Mouse (Mus musculus) intestine, postnatal 0 days (tissue): Measurements from ENCODE around the gene Chst3. TPM values are rescaled to one million over a fixed set of nuclear protein-coding genes. Genes with fewer than 3 reads are reported as not detected.
"Not testable (repeated sequence)": the region's sequence is repeated elsewhere in the genome, so short reads cannot be mapped to it uniquely, and the experiment has no call there.

Experiments
- ATAC-seq: fragments of 200-750 bp; cut with Nextera tagmentation; 2 replicates; pipeline ENCODE4 v1.8.0; 2017; ENCODE audit warnings: mild to moderate bottlenecking, moderate TSS enrichment, moderate library complexity
- H3K27ac ChIP-seq: fragments of 300-500 bp; sonication (generic); 2 replicates; pipeline ENCODE4 v1.5.1; 2014; ENCODE audit warnings: mild to moderate bottlenecking, low read depth, low read length, moderate library complexity
- H3K27me3 ChIP-seq: fragments of 300-500 bp; sonication (generic); replicated peaks from 2 replicates; pipeline ENCODE4 v1.6.1; 2014; ENCODE audit warnings: low read length, mixed read lengths; ENCODE audit not compliant: control insufficient read depth, insufficient read depth
- H3K36me3 ChIP-seq: fragments of 300-500 bp; sonication (generic); 2 replicates; pipeline ENCODE4 v1.6.1; 2014; ENCODE audit warnings: mild to moderate bottlenecking, moderate library complexity; ENCODE audit not compliant: control insufficient read depth, insufficient read depth
- H3K4me1 ChIP-seq: fragments of 300-500 bp; sonication (generic); replicated peaks from 2 replicates; pipeline ENCODE4 v1.6.1; 2014; ENCODE audit warnings: antibody characterized with exemption, low read length, mixed read lengths; ENCODE audit not compliant: control insufficient read depth, insufficient read depth
- H3K4me2 ChIP-seq: fragments of 300-500 bp; sonication (generic); replicated peaks from 2 replicates; pipeline ENCODE4 v1.6.1; 2014; ENCODE audit warnings: low read depth, mild to moderate bottlenecking, moderate library complexity
- H3K4me3 ChIP-seq: fragments of 300-500 bp; sonication (generic); 2 replicates; pipeline ENCODE4 v1.5.1; 2014; ENCODE audit warnings: low read depth, low read length
- H3K9ac ChIP-seq: fragments of 300-500 bp; sonication (generic); 2 replicates; pipeline ENCODE4 v1.6.1; 2014; ENCODE audit warnings: mild to moderate bottlenecking, low read depth, low read length
- H3K9me3 ChIP-seq: fragments of 300-500 bp; sonication (generic); 2 replicates; pipeline ENCODE4 v1.6.1; 2016; ENCODE audit warnings: mixed run types; ENCODE audit not compliant: control insufficient read depth
- CTCF ChIP-seq: sonication (generic); IDR thresholded peaks from 2 replicates; pipeline ENCODE4 v1.5.1; 2016; ENCODE audit warnings: low read depth, mild to moderate bottlenecking, control low read depth, antibody characterized with exemption, moderate library complexity
- WGBS: fragments of 180-500 bp; shearing (Covaris S2); extraction: QIAGEN DNeasy Blood & Tissue Kit; methylation state at CpG from one replicate; pipeline ENCODE4 v1.1.7; 2014; 5-methylcytosine and 5-hydroxymethylcytosine counted together
- polyA plus RNA-seq: library from polyadenylated mRNA; unstranded; fragments of >200 nt; fragmentation: Nextera tagmentation; extraction: Ambion mirVana; gene quantifications from 2 replicates; pipeline ENCODE4 v1.2.1, GENCODE M21; 2015

Chst3 gene
- polyA plus RNA-seq, 1 experiment from 2014 or later, result 0.27 TPM

- no peak for ATAC-seq
- H3K4me2 ChIP-seq, result no peak overlapping the region
- no peak overlapping the region for H3K9ac ChIP-seq
- H3K4me3 ChIP-seq, result no peak overlapping the region
- H3K27ac ChIP-seq, result no peak overlapping the region
- no peak for TF ChIP-seq CTCF
- H3K27me3 ChIP-seq, result no peaks in the 10 kb centered on the region
- no peaks in the 10 kb centered on the region for H3K4me1 ChIP-seq
- no peaks in the 10 kb centered on the region for H3K36me3 ChIP-seq
- H3K9me3 ChIP-seq, result no peaks in the 10 kb centered on the region
Observed at GRCm38 (mm10) chr10:60156016-60156415, 63.0 kb downstream of the Chst3 start.

DNA sequence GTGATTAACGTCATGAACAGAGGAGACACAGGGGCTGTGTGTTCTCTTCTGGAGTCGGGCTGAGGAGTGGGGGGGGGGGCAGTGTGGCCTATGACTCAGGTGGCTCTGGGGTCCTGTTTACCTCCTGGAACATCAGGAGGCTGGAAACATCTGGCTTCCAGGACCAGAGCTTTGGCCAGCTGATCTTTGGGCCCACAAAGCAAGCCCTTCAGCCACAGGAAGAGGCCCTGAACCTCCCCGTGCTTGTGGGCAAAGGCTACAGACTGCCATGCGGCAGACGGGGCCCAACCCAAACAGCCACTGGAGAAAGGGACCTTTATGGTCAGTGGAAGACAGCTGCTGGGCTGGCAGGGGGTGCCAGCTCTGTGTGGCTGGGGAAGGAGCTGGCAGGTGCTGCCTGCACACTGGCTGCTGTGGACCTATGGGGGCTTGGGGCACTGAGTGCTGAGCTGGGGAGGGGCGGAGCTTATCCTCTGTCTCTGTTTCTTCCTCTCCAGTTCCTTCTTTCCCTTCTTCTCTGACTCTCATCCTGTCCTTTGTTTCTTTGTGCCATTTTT is 67.9 kb downstream of the Chst3 start:
- 39% methylated on average over 6 of the region's 6 CpGs for whole genome bisulfite sequencing
- no peak overlapping the region for H3K27ac ChIP-seq
- no peak overlapping the region for H3K9ac ChIP-seq
- H3K4me3 ChIP-seq, result no peak overlapping the region
- H3K36me3 ChIP-seq, result no peaks in the 10 kb centered on the region
- H3K4me1 ChIP-seq, result no peaks in the 10 kb centered on the region
- no peak overlapping the region for H3K4me2 ChIP-seq
- H3K9me3 ChIP-seq, result no peaks in the 10 kb centered on the region
- H3K27me3 ChIP-seq, result no peaks in the 10 kb centered on the region
- ATAC-seq, result 0 out of 2 replicates have a peak, but pooled peaks have one; percentile 29
- TF ChIP-seq CTCF, result no peak

DNA sequence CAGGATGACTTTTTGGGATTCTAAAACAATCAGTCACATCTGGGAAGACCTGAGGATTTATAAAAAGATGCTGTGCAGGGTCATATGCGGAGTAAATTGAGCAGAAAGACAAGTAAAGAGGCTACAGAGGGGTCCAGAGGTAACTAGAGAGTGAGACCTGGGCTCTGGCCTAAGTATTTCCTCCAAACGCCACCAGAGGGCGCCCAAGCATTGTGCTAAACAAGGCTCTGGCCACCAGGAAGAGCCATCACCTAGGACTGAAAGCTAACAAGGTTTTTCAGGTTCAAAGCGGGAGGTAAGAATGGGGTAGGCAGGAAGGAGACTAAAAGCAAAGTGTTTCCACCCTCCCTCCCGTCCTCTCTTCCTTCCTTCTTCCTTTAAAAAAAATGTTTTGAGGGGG is 71.0 kb downstream of the Chst3 start:
- TF ChIP-seq CTCF, result peak; percentile 98
- no peak overlapping the region for H3K4me2 ChIP-seq
- H3K27me3 ChIP-seq, result no peaks in the 10 kb centered on the region
- H3K9ac ChIP-seq, result no peak overlapping the region
- no peaks in the 10 kb centered on the region for H3K9me3 ChIP-seq
- ATAC-seq, result peak; percentile 55; the same call in 1 of the 2 replicates
- no peak overlapping the region for H3K4me3 ChIP-seq
- WGBS, result 3% methylated on average over 5 of the region's 5 CpGs
- no peaks in the 10 kb centered on the region for H3K36me3 ChIP-seq
- no peaks in the 10 kb centered on the region for H3K4me1 ChIP-seq
- no peak overlapping the region for H3K27ac ChIP-seq

DNA sequence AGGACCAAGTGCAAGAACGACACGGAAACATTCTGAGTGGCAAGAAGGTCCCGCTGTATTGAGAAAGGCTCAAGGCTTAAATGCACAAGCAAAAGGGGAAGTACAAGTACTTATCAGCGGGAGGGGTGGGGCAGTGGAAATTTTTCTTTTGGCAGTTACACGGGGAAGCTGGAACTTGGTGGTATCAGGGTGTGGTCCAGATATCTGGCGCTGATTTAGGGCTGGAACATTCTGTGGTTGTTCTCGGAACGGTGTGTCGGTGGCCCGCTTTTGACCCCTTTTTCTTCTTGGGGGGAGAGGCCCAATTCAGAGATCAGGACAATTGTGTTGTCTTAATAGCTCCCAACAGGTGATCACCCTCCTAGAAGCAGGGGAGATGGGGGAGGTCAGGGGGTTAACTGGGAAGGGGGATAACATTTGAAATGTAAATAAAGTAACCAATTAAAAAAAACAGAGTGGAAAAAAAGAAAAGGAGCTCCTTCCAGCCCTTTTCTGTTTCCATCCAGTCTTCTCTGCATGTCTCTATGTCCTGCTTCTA is 71.5 kb downstream of the Chst3 start:
- 50% methylated on average over 10 of the region's 10 CpGs for WGBS
- not testable (repeated sequence) for H3K27ac ChIP-seq, H3K4me2 ChIP-seq, H3K27me3 ChIP-seq, H3K9ac ChIP-seq, H3K4me1 ChIP-seq, ATAC-seq, H3K36me3 ChIP-seq, H3K4me3 ChIP-seq, H3K9me3 ChIP-seq

GRCm38 (mm10) chr10:60141656-60142160 is 77.4 kb downstream of the Chst3 start:
- H3K27me3 ChIP-seq, result no peaks in the 10 kb centered on the region
- H3K9ac ChIP-seq, result no peak overlapping the region
- no peak overlapping the region for H3K27ac ChIP-seq
- H3K4me3 ChIP-seq, result no peak overlapping the region
- no peak for TF ChIP-seq CTCF
- ATAC-seq, result 0 out of 2 replicates have a peak, but pooled peaks have one; percentile 16
- 0 out of 2 replicates have a peak, but pooled peaks cover 2% of the 10 kb centered on the region for H3K4me1 ChIP-seq
- no peaks in the 10 kb centered on the region for H3K9me3 ChIP-seq
- H3K36me3 ChIP-seq, result no peaks in the 10 kb centered on the region
- no peak overlapping the region for H3K4me2 ChIP-seq
- WGBS, result 86% methylated on average over 3 of the region's 3 CpGs

DNA sequence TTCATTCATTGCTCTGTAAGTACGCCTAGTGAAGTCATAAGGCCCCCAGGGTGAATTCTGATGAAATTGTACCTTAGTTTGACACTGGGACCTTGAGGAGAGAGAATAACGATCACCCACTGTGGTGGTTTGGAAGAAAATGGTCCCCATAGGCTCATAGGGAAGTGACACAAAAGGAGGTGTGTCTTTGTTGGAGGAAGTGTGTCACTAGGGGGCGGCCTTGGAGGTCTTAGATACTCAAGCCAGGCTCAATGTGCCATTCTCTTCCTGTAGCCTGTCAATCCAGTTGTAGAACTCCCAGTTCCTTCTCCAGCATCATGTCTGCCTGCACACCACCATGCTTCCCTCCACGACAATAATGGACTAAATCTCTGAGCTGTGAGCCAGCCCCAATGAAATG is 78.3 kb downstream of the Chst3 start:
- no peak overlapping the region for H3K4me3 ChIP-seq
- no peak overlapping the region for H3K27ac ChIP-seq
- no peak overlapping the region for H3K4me2 ChIP-seq
- WGBS, result 92% methylated on average over 4 of the region's 4 CpGs
- 0 out of 2 replicates have a peak, but pooled peaks cover 2% of the 10 kb centered on the region for H3K4me1 ChIP-seq
- no peaks in the 10 kb centered on the region for H3K9me3 ChIP-seq
- no peak for TF ChIP-seq CTCF
- H3K27me3 ChIP-seq, result no peaks in the 10 kb centered on the region
- no peak overlapping the region for H3K9ac ChIP-seq
- no peak for ATAC-seq
- no peaks in the 10 kb centered on the region for H3K36me3 ChIP-seq
